Mouse (Mus musculus) ES-Bruce4 (cell line): Measurements from ENCODE around the gene Ankrd33. TPM values are rescaled to one million over a fixed set of nuclear protein-coding genes. Genes with fewer than 3 reads are reported as not detected.

Experiments used
- H3K27ac ChIP-seq: 2 replicates; pipeline ENCODE4 v1.5.1; 2012; ENCODE audit warnings: low read length, inconsistent platforms; ENCODE audit not compliant: insufficient read depth
- H3K27me3 ChIP-seq: 2 replicates; pipeline ENCODE4 v1.6.1; 2012; ENCODE audit warnings: mild to moderate bottlenecking, low read length, inconsistent platforms; ENCODE audit not compliant: control insufficient read depth, poor library complexity, insufficient read depth, severe bottlenecking
- H3K36me3 ChIP-seq: 2 replicates; pipeline ENCODE4 v1.6.1; 2012; ENCODE audit warnings: inconsistent platforms, mild to moderate bottlenecking, low read length, moderate library complexity; ENCODE audit not compliant: control insufficient read depth, poor library complexity, insufficient read depth, severe bottlenecking
- H3K4me1 ChIP-seq: one replicate; pipeline ENCODE4 v1.8.1; 2011; ENCODE audit warnings: low read length; ENCODE audit not compliant: control insufficient read depth, insufficient read depth
- H3K4me3 ChIP-seq: 2 replicates; pipeline ENCODE4 v1.5.1; 2011; ENCODE audit warnings: low read depth, mild to moderate bottlenecking, low read length
- H3K9ac ChIP-seq: 2 replicates; pipeline ENCODE4 v1.6.1; 2012; ENCODE audit warnings: low read depth, mild to moderate bottlenecking, inconsistent platforms; ENCODE audit not compliant: poor library complexity, severe bottlenecking
- H3K9me3 ChIP-seq: replicated peaks from 2 replicates; pipeline ENCODE4 v1.6.1; 2012; ENCODE audit warnings: mild to moderate bottlenecking, low read length, inconsistent platforms; ENCODE audit not compliant: control insufficient read depth, poor library complexity, insufficient read depth, severe bottlenecking
- CTCF ChIP-seq: IDR thresholded peaks from one replicate; pipeline ENCODE4 v1.8.1; 2011; ENCODE audit warnings: low read depth, low read length
- EP300 ChIP-seq: IDR thresholded peaks from 2 replicates; pipeline ENCODE4 v1.6.1; 2011; ENCODE audit warnings: low read depth, low read length; ENCODE audit not compliant: insufficient read depth
- POLR2A ChIP-seq: IDR thresholded peaks from one replicate; pipeline ENCODE4 v1.8.1; 2011; ENCODE audit warnings: low read length; ENCODE audit not compliant: insufficient read depth
- polyA plus RNA-seq: library from polyadenylated mRNA; stranded (reverse); fragments of >200 nt; gene quantifications from 2 replicates; pipeline ENCODE4 v1.2.4, GENCODE M21; 2011; ENCODE audit warnings: low read depth; ENCODE audit not compliant: missing spikeins, insufficient read depth, insufficient read length

Ankrd33 gene
- polyA plus RNA-seq, 1 experiment = not detected

GRCm38 (mm10) chr15:101092121-101092828, 23.3 kb upstream of the Ankrd33 start:
- no peaks in the 10 kb centered on the region for H3K36me3 ChIP-seq
- H3K27me3 ChIP-seq = no peaks in the 10 kb centered on the region
- H3K4me3 ChIP-seq = peak overlapping the region; percentile 24
- H3K9me3 ChIP-seq = no peaks in the 10 kb centered on the region
- peak overlapping the region; percentile 62 for H3K27ac ChIP-seq
- TF ChIP-seq CTCF = no peak
- TF ChIP-seq EP300 = 0 out of 2 replicates have a peak, but pooled peaks have one; percentile 21
- TF ChIP-seq POLR2A = no peak
- H3K9ac ChIP-seq = peak overlapping the region; percentile 85
- H3K4me1 ChIP-seq = peaks cover 14% of the 10 kb centered on the region

DNA sequence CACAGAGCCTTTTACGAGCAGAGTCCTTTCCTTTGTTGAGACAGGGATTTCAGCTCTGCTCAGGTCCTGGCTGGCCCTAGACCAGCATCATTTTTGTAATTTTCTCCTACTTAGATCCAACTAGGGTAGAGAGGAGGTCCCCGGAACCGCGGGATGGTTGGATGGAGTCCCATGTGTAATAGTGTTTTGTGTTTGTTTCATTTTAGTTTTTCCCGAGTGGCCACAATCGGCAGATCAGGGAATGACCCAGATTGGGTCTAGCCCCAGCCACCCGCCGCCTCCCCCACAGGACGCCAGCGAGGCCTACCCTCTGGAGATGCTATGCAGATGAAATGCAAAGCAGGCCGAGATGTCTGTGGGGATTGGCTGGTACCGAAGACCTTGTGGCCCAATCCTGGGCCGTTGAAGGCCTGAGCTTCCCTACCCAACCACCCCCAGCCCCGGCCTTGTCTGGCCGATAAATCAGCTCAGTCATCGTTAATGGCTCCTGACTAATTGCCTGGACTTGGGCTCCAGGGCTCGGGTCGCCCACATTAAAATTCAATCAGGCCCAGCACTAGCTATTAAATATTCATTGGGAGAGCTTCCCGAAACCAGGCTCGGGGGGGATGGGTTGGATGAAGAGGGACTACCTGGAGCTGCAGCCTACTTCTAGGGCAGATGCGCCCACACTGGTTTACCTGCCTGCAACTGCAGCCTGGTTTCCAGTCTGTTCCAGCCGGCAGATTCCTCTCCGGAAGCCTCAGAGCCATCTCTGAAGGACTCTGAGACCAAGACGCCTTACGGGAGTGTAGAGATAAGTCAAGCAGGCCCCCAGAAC, 22.5 kb upstream of the Ankrd33 start:
- no peaks in the 10 kb centered on the region for H3K27me3 ChIP-seq

DNA sequence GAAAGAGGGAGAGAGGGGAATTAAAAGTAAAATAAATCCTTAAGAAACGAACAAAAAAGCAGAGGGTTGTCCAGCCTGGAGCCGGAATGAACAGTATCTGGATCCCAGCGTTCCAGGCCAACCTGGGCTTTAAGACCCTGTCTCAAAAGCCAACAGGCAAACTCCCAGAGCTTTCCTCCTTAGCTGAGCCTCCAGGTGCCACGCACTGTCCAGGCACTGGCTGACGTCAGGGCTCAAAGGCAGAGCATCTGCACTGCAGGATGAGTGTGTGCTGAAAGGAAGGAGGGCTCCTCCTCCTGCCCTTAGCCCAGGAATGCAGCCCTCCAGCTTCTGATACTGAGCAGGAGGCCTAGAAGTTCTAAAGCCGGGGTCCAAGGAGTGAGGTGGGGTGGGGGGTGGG, 21.6 kb upstream of the Ankrd33 start:
- Histone ChIP-seq H3K4me3 (peak overlapping the region; percentile 21), H3K27ac (peak overlapping the region; percentile 92), H3K9ac (peak overlapping the region; percentile 85), H3K9me3 (no peaks in the 10 kb centered on the region), H3K4me1 (peaks cover 15% of the 10 kb centered on the region), H3K36me3 (no peaks in the 10 kb centered on the region), H3K27me3 (no peaks in the 10 kb centered on the region)
- TF ChIP-seq CTCF = no peak
- no peak for TF ChIP-seq EP300
- no peak for TF ChIP-seq POLR2A

More for the DNA sequence above, 22.5 kb upstream of the Ankrd33 start:
- Histone ChIP-seq H3K36me3 (no peaks in the 10 kb centered on the region), H3K4me1 (peaks cover 15% of the 10 kb centered on the region), H3K4me3 (peak overlapping the region; percentile 83), H3K27ac (peak overlapping the region; percentile 92), H3K9ac (peak overlapping the region; percentile 85), H3K9me3 (no peaks in the 10 kb centered on the region)
- 0 out of 2 replicates have a peak, but pooled peaks have one; percentile 13 for TF ChIP-seq EP300
- TF ChIP-seq CTCF = no peak
- TF ChIP-seq POLR2A = peak; percentile 84

DNA sequence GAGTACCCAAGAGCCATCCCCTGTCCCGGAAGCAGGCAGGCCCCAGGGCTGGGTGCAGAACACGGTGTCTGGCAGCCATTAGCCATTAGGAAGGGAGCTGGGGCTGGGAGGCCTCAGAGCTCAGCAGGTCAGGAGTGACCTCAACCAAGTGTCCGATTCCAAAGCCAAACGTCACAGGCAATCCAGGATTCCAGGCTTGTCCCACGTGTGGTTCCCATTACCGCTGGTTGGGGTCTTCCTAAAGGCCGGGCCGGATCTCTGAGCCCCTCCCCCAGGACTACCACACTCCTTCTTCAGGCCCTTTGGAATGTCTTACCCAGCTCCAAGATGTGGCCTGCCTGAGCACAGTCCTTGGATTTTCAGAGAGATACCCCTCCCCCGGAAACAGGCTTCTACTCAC, 20.6 kb upstream of the Ankrd33 start:
- H3K36me3 ChIP-seq = no peaks in the 10 kb centered on the region
- peak overlapping the region; percentile 35; the same call in 1 of the 2 replicates for H3K9ac ChIP-seq
- peaks cover 15% of the 10 kb centered on the region for H3K4me1 ChIP-seq
- TF ChIP-seq POLR2A (no peak), CTCF (no peak), EP300 (no peak)
- H3K27ac ChIP-seq = peak overlapping the region; percentile 37
- H3K27me3 ChIP-seq = no peaks in the 10 kb centered on the region
- H3K4me3 ChIP-seq = peak overlapping the region; percentile 11; the same call in 1 of the 2 replicates
- H3K9me3 ChIP-seq = no peaks in the 10 kb centered on the region

DNA sequence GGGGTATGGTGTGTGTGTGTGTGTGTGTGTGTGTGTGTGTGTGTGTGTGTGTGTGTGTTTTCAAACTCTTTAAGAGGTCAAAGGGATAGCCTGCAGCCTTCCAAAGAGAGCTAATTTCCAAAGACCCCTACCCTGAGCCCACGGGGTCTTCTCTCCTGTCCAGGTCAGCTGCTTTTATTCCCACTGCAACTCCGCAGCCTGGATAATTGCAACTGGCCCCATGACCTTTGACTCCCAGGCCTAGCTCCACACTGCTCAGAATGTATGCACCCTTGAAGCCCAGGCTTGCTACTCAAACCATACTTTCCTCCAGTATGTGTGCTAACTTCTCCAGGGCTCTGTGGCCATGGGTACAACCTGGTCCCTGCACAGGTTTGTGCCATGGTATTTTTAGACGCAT, 20.2 kb upstream of the Ankrd33 start:
- Histone ChIP-seq H3K9me3 (no peaks in the 10 kb centered on the region), H3K36me3 (no peaks in the 10 kb centered on the region), H3K9ac (no peak overlapping the region), H3K27me3 (no peaks in the 10 kb centered on the region), H3K4me3 (no peak overlapping the region), H3K27ac (no peak overlapping the region), H3K4me1 (peaks cover 15% of the 10 kb centered on the region)
- TF ChIP-seq CTCF = no peak
- no peak for TF ChIP-seq EP300
- no peak for TF ChIP-seq POLR2A
